23 mouse cellular contexts compared by ENCODE assay signal in genomic region chr10:118975772-118976171, GRCm38 (mm10).
A peak's percentile ranks its signal among the peaks of the same experiment; 100 is the strongest.
DNase-seq lines count a peak whose midpoint lies in the region; ATAC-seq and TF ChIP-seq lines count a peak whose summit lies in the region.
"Had no signal": no experiment of that assay in that cellular context is flagged by ENCODE, and none has a peak within 500 bp of the region (broad histone marks: within the 10 kb centered on the region; RNA-seq: fewer than 3 reads in every experiment).

No protein-coding gene starts in this region.

- no peak for DNase-seq in liver, postnatal 0 days
- no peak for DNase-seq in liver
- peak; percentile 18 for DNase-seq in thymus, postnatal 14 days
- no peak for DNase-seq in thymus, postnatal 36 days
- DNase-seq in kidney, adult 2 months = no peak
- DNase-seq: adrenal gland, adult 8-10 months; adrenal gland, postnatal 25 days; cerebellum, adult 11-12 months; cerebellum, adult 8-10 months; cerebellum, postnatal 36 days; embryo, embryonic 11 days; gastrocnemius, postnatal 25 days; heart, adult 2 months had no signal

- ATAC-seq in liver, postnatal 0 days = no peak
- 0 out of 2 replicates have a peak, but pooled peaks have one; percentile 28 for ATAC-seq in neural tube, embryonic 15.5 days (ENCODE audit: low FRiP score)
- ATAC-seq: CD4-positive, CD25-positive, alpha-beta regulatory T cell, adult 4 months; forebrain, embryonic 15.5 days had no signal

- no peak overlapping the region for H3K4me2 ChIP-seq in liver, postnatal 0 days (ENCODE audit: low read depth, low read length)
- H3K4me2 ChIP-seq in neural tube, embryonic 15.5 days = no peak overlapping the region
- H3K4me2 ChIP-seq: embryonic facial prominence, embryonic 13.5 days; forebrain, embryonic 12.5 days; forebrain, embryonic 15.5 days; heart, embryonic 11.5 days; hindbrain, embryonic 12.5 days; hindbrain, embryonic 15.5 days had no signal

- no peak for TF ChIP-seq POLR2A in kidney, adult 2 months (IDR thresholded peaks at IDR 0.05; ENCODE audit: low read depth, low read length)

- no peak overlapping the region for H3K4me3 ChIP-seq in liver, postnatal 0 days (ENCODE audit: low read depth, low read length)
- H3K4me3 ChIP-seq in neural tube, embryonic 15.5 days (replicated peaks) = no peak overlapping the region
- no peak overlapping the region for H3K4me3 ChIP-seq in kidney, adult 2 months (ENCODE audit: insufficient read depth, low read depth, low read length)
- H3K4me3 ChIP-seq: embryonic facial prominence, embryonic 10.5 days; embryonic facial prominence, embryonic 13.5 days; erythroblast, embryonic 14.5 days; forebrain, embryonic 12.5 days; forebrain, embryonic 15.5 days; heart, adult 2 months; hindbrain, embryonic 12.5 days; hindbrain, embryonic 15.5 days had no signal

- 69% methylated on average over 2 of the region's 2 CpGs for WGBS in liver, postnatal 0 days (ENCODE audit: insufficient replicate concordance)
- 62% methylated on average over 2 of the region's 2 CpGs for WGBS in neural tube, embryonic 15.5 days
- WGBS in kidney, adult 2 months = 80% methylated on average over 2 of the region's 2 CpGs

- no peaks in the 10 kb centered on the region for H3K4me1 ChIP-seq in liver, postnatal 0 days (ENCODE audit: insufficient read depth)
- peaks cover 15% of the 10 kb centered on the region for H3K4me1 ChIP-seq in neural tube, embryonic 15.5 days
- H3K4me1 ChIP-seq in kidney, adult 2 months (ENCODE audit: control insufficient read depth, insufficient read depth, low read length) = no peaks in the 10 kb centered on the region

- H3K9ac ChIP-seq in liver, postnatal 0 days (replicated peaks) = no peak overlapping the region
- H3K9ac ChIP-seq in neural tube, embryonic 15.5 days (replicated peaks) = no peak overlapping the region
- H3K9ac ChIP-seq: embryonic facial prominence, embryonic 13.5 days; forebrain, embryonic 12.5 days; forebrain, embryonic 15.5 days; hindbrain, embryonic 12.5 days; hindbrain, embryonic 15.5 days had no signal

- H3K9me3 ChIP-seq in liver, postnatal 0 days (ENCODE audit: low read length) = no peaks in the 10 kb centered on the region
- H3K9me3 ChIP-seq in neural tube, embryonic 15.5 days (replicated peaks) = no peaks in the 10 kb centered on the region
- H3K9me3 ChIP-seq: embryonic facial prominence, embryonic 10.5 days; embryonic facial prominence, embryonic 13.5 days; forebrain, embryonic 12.5 days; forebrain, embryonic 15.5 days; hindbrain, embryonic 12.5 days; hindbrain, embryonic 15.5 days had no signal

- no peaks in the 10 kb centered on the region for H3K36me3 ChIP-seq in liver, postnatal 0 days (replicated peaks; ENCODE audit: insufficient read depth, low read length)
- no peaks in the 10 kb centered on the region for H3K36me3 ChIP-seq in neural tube, embryonic 15.5 days
- no peaks in the 10 kb centered on the region for H3K36me3 ChIP-seq in kidney, adult 2 months (ENCODE audit: control insufficient read depth, insufficient read depth, low read length)
- H3K36me3 ChIP-seq: embryonic facial prominence, embryonic 10.5 days; embryonic facial prominence, embryonic 13.5 days; forebrain, embryonic 12.5 days; forebrain, embryonic 15.5 days; hindbrain, embryonic 12.5 days; hindbrain, embryonic 15.5 days had no signal

- TF ChIP-seq CTCF in liver, postnatal 0 days (IDR thresholded peaks at IDR 0.05; ENCODE audit: low read depth) = no peak
- TF ChIP-seq CTCF in kidney, adult 2 months (conservative IDR thresholded peaks at IDR 0.05; ENCODE audit: insufficient read depth, insufficient read length, low read depth, low read length) = no peak

- no peaks in the 10 kb centered on the region for H3K27me3 ChIP-seq in liver, postnatal 0 days (ENCODE audit: insufficient read depth, low read length)
- 0 out of 2 replicates have a peak, but pooled peaks cover 5% of the 10 kb centered on the region for H3K27me3 ChIP-seq in neural tube, embryonic 15.5 days (replicated peaks)
- H3K27me3 ChIP-seq in kidney, adult 2 months (replicated peaks; ENCODE audit: control insufficient read depth, insufficient read depth, low read length) = no peaks in the 10 kb centered on the region
- H3K27me3 ChIP-seq: forebrain, embryonic 15.5 days had no signal

- no peak for TF ChIP-seq EP300 in liver, postnatal 0 days (IDR thresholded peaks at IDR 0.05; ENCODE audit: low read depth)

- H3K27ac ChIP-seq in liver, postnatal 0 days (ENCODE audit: low read depth) = peak overlapping the region; percentile 55; the same call in 1 of the 2 replicates
- no peak overlapping the region for H3K27ac ChIP-seq in neural tube, embryonic 15.5 days (replicated peaks)
- H3K27ac ChIP-seq in kidney, adult 2 months (ENCODE audit: insufficient read depth, low read depth, low read length) = no peak overlapping the region
- H3K27ac ChIP-seq: embryonic facial prominence, embryonic 10.5 days; embryonic facial prominence, embryonic 13.5 days; forebrain, embryonic 12.5 days; forebrain, embryonic 15.5 days; heart, adult 2 months; hindbrain, embryonic 12.5 days; hindbrain, embryonic 15.5 days had no signal
